In genomic region chr3:137989405-137989804, GRCm38 (mm10) we compare ENCODE assay signal across 24 mouse cellular contexts.
"Had no signal": no experiment of that assay in that cellular context is flagged by ENCODE, and none has a peak within 500 bp of the region (broad histone marks: within the 10 kb centered on the region; RNA-seq: fewer than 3 reads in every experiment).

No protein-coding gene starts in this region.

- H3K9ac ChIP-seq: heart, embryonic 13.5 days; heart, embryonic 15.5 days; hindbrain, embryonic 13.5 days; hindbrain, embryonic 15.5 days; kidney, embryonic 15.5 days; limb, embryonic 12.5 days had no signal

- H3K4me2 ChIP-seq: heart, embryonic 13.5 days; heart, embryonic 15.5 days; hindbrain, embryonic 13.5 days; hindbrain, embryonic 15.5 days; kidney, embryonic 15.5 days; limb, embryonic 12.5 days; liver, embryonic 11.5 days had no signal

- H3K36me3 ChIP-seq: heart, embryonic 10.5 days; heart, embryonic 13.5 days; heart, embryonic 15.5 days; hindbrain, embryonic 13.5 days; hindbrain, embryonic 15.5 days; kidney, embryonic 15.5 days; limb, embryonic 10.5 days; limb, embryonic 12.5 days had no signal

- H3K27me3 ChIP-seq: heart, embryonic 13.5 days; heart, embryonic 15.5 days; hindbrain, embryonic 13.5 days; hindbrain, embryonic 15.5 days; kidney, embryonic 15.5 days; limb, embryonic 12.5 days had no signal

- DNase-seq: gastrocnemius, postnatal 10 days; gastrocnemius, postnatal 25 days; heart, adult 18-20 months; heart, postnatal 14 days; heart, postnatal 36 days; kidney, adult 11 months; kidney, adult 2 months; kidney, adult 9 months; kidney, postnatal 14 days; kidney, postnatal 36 days; liver had no signal

- ATAC-seq: hindbrain, postnatal 0 days; intestine, embryonic 16.5 days had no signal

- H3K4me1 ChIP-seq: hindbrain, embryonic 13.5 days; hindbrain, embryonic 15.5 days; kidney, embryonic 15.5 days; limb, embryonic 10.5 days; limb, embryonic 12.5 days had no signal

- H3K27ac ChIP-seq: heart, embryonic 10.5 days; heart, embryonic 13.5 days; heart, embryonic 15.5 days; hindbrain, embryonic 13.5 days; hindbrain, embryonic 15.5 days; hindbrain, postnatal 0 days; kidney, embryonic 15.5 days; kidney, postnatal 0 days; left cerebral cortex, adult 2 months; limb, embryonic 10.5 days; limb, embryonic 12.5 days had no signal

- H3K9me3 ChIP-seq: heart, embryonic 10.5 days; heart, embryonic 13.5 days; heart, embryonic 15.5 days; hindbrain, embryonic 13.5 days; hindbrain, embryonic 15.5 days; kidney, embryonic 15.5 days; limb, embryonic 10.5 days; limb, embryonic 12.5 days had no signal

- H3K4me3 ChIP-seq: heart, embryonic 10.5 days; heart, embryonic 13.5 days; heart, embryonic 15.5 days; hindbrain, embryonic 13.5 days; hindbrain, embryonic 15.5 days; kidney, embryonic 15.5 days; left cerebral cortex, adult 2 months; limb, embryonic 10.5 days; limb, embryonic 12.5 days had no signal
